Mouse (Mus musculus): Measurements from ENCODE around the gene Rbm5.

Gene Rbm5

DNA sequence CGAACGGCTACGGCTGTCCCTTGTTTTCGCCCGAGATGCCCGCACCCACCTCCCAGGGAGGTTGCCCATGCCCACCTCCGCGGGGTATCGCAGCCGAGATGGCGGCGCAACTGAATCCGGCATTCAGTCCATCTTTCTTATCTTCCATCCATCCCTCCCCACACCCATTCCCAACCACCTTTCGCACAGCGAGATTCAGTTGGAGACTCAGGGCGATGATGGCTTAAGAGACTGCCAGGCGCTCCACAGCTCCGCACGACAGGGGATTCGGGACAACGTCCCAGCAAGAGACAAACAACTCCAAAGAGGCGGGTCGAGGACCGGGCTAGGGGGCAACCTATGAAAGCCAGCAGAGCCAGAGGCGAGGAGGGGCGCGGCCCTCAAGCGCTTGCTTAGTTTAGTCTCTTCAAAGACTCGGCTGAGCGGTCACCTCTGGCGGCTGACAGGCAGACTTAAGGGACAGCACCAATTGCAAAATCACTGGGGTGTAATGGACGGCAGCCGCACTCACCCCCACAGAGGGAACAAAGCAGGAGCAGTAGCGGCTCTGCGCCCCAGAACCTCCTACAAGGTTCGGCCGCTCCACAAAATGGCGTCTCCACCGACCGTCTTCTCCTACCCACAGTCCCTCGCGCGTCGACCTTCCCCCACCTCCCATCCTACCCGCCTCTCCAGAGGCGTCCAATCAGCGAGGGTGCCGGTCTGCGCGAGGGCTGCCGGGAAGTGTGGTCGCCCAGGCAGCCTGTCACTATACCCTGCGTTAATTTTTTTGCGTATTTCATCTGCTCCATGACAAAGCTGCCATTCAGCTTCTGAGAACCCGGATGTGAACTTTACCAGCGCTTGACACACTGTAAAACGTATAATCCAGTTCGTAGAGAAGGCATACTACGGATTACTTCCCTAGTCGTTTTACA is at the start of gene Rbm5:
Gene Rbm5, minus strand, starts transcription at position 623 of the 917 bp plus-strand sequence.
- DNase-seq, result peak; percentile 95

DNA sequence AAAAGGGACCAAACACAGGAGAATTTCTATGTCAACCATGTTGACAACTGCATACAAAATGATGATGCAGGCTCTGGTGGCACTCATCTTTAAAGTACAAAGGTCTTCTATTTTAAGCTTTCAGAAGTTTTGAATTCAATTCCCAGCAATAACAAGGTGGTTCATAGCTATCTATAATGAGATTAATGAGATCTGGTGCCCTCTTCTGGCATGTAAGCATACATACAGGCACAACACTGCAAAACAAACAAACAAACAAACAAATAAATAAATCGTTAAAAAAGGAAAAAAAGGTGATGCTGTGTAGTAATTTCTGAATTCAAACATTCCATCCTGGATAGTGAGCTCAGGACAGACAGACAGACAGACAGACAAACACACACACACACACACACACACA is 41.3 kb upstream of the Rbm5 start:
- no peak for DNase-seq

DNA sequence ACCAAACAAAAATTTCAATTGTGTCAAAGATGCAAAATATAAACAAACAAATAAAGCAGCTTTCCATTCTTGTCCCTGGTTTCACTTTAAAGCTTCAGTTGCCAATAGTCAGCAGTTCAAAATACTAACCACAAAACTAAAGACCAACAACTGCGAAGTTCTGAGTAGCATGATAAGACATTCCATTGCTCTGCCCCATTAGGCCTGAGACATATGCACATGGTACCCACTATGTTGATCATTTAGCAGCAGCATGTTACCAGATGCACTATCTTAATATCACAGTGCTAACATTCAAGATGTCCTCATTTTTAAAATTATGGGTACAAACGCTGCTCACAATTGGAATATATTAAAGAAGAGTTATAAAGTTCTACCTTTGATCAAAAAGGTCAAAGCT is 40.2 kb upstream of the Rbm5 start:
- DNase-seq, result no peak

DNA sequence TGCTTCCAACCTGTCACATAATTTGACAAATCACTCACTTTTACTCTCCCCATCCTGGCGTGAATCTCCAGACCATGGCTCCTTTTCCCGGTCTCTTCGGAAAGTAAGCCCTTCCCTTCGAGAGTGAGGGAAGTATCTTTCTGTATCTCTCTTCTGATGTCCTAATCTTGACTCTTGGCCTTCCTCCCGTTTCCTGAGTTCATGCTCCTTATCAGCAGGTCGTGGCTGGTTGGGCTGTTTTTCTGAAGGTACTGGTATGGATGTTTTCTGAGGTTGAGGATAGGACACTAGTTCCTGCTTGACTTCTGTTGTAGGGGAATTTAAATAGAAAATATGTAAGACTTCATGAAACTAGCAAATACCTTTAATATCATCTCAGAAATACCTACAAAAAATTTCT is 20.9 kb upstream of the Rbm5 start:
- DNase-seq, result no peak

DNA sequence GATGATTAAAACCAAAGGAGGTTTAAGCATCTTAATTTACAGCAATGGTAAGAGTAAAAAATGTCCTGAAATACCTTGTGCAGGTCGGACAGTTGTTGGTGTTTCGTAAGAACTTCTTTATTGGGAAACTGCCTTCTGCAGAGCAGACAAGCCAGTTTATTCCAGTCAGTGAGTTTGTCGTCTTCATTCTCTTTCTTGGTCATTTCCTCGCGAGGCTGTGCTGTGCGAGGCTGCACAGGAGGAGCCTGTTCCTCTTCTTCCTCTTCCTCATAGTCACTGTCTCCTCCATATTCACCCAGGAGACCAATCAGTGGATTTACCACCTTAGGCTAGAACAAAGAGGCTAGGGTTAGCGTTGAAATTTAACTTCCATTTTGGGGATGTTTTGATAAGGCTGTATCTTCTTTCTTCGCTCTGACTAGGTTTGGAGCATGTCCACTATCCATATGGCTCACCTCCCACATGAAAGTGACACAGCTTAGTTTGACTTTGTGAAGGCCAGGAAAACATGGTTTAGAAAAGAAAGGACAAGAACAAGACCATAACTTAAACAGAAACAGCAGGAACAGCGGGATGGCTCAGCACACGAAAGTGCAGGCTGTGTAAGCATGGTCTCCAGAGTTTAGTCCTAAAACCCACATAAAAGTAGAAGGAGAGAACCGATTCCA is 11.9 kb upstream of the Rbm5 start:
- DNase-seq, result no peak

DNA sequence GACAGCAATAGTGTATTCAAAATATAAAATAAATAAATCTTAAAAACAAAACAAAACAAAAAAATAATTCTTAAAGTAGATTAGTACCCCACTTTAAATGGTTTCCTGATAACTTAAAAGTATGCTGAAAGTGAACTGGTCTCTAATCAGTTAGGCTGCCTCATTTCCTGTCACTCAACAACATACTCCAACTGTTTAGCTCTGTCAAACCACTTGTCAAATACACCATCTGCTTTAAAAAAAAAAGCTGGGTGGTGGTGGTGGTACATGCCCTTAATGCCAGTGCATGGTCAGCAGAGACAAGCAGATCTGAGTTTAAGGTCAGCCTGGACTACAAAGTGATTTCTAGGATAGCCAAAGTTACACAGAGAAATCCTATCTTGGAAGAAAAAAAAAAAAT is 6.0 kb upstream of the Rbm5 start:
- no peak for DNase-seq

DNA sequence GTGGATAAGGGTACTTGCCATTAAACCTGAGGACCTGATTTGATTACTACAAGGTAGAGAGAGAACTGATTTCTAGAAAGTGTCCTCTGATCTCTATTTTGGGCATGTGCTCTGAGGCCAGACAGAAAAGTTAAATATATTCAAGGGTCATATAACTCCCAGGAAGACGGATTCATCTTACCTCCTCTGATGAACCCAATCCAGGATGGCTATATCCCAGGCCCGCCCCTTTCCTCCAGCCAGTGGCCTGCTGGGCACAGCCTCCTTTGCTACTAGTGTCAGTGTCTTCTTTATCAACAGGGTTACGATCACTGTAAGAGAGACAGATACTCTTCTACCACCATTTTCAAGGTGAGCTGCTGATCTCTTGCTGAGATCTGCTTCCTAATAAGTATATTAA is 3.6 kb upstream of the Rbm5 start:
- no peak for DNase-seq

- no peak for DNase-seq
These were observed 986 bp upstream of the Rbm5 start for GRCm38 (mm10) chr9:107771782-107772181.

DNA sequence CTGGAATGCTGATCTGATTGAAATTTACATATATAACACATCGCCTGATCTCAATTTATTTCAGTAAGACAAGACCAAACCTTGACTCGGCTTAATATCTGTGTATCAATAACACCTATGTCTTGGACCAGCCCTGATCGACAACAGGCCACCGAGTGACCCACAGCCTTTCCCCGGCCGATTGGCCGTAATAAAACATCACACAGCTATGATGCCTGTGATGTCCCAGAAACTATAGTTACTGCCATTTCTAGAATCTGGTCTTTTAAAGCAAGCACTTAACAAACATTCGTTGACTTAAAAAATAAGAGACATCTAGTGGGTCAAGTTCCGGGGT is 791 bp downstream of the Rbm5 start:
- no peak for DNase-seq

GRCm38 (mm10) chr9:107769445-107770000 is 1.3 kb downstream of the Rbm5 start:
- DNase-seq, result no peak

DNA sequence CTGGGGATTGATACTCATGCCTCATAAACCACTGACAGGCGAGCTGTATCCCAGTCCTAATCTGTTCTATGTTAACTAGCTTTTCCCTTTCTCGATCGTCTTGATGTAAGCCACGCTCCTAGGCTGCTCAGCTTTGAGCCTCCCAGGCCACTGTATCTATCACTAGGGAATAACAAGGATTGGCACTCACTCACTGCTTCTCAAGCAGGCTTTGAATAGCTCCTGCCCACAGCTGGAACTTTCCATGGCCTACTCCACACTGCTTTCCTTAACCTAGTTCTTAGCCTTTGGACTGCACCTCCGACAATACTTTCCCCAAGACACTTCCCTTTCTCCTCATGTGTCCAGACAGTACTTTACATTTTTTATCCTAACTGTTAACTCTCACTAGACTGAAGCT is 1.9 kb downstream of the Rbm5 start:
- no peak for DNase-seq

GRCm38 (mm10) chr9:107759593-107759992 is 11.2 kb downstream of the Rbm5 start:
- DNase-seq, result no peak

DNA sequence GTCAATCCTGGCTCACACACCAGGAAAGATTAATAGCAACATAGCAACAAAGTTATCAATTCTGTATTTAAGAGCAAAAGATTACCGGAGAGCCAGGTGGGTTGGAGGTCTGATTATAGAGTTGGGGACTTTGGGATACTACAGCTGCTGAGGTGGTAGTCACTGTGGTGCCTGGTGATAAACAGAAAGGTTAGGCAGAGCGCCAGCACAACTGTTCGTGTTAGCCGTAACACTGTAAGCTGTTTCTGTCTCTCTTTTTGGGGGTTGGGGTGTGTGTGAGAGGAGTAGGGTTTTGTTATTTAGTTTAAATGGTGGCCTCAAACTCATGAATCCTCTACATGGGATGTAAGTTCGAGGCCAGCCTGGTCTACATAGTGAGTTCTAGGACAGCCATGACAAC is 20.4 kb downstream of the Rbm5 start:
- no peak for DNase-seq

GRCm38 (mm10) chr9:107748063-107748462 is 22.7 kb downstream of the Rbm5 start:
- no peak for DNase-seq

GRCm38 (mm10) chr9:107747310-107747709 is 23.5 kb downstream of the Rbm5 start:
- no peak for DNase-seq

DNA sequence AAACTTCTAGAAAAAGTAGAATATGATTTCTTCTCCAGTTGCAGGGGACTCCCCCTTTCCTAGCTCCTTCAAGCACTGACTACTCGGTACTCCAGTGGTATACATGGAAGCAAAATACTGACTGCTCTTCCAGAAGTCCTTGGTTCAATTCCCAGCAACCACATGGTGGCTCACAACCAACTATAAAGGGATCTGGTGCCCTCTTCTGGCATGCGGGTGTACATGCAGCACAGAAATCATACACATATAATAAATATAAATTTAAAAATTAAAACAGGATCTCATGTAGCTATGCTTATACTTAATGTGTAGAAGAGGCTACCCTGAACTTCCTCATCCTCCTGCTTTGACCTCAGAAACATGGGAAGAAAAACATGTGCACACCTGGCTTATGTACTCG is 24.1 kb downstream of the Rbm5 start:
- no peak for DNase-seq

DNA sequence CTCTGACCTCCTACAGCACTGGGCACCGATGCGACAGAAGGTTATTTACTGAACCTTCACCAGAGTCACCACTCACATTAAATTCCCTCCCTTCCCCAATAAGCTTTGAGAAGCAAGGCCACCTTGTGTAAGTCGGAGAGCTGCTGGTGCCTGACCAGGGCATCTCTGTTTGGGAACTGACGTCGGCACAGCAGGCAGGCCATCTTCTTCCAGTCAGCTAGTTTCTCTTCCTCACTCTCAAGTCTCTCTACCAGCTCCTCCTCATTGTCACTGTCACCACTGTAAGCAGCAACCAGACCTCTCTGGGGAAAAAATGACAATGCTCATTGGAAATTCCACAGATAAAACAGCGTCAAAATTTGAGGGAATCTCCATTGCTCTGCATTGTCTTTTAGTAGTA is 26.7 kb downstream of the Rbm5 start:
- no peak for DNase-seq

DNA sequence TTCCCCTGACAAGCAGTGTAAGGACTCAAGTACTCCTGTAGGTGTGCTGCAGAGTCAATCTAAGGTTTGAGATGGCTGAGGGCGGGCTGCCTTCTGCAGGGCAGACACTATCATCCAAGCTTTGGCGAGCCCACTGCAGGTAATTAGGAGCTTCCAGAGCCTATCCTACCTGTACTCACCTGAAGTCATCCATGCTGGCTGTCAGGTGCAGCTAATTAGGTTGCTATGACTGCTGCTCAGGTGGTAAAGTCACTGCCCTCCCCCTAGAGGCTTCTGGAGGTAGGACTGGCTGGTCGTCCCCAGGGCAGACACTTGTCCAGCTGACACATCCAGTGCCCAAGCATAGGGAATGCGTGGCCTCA is 32.0 kb downstream of the Rbm5 start:
- DNase-seq, result peak; percentile 51

- DNase-seq, result peak; percentile 76
These were observed 32.6 kb downstream of the Rbm5 start for GRCm38 (mm10) chr9:107738020-107738840.

GRCm38 (mm10) chr9:107736185-107736485 is 34.7 kb downstream of the Rbm5 start:
- peak; percentile 47 for DNase-seq

- peak; percentile 42 for DNase-seq
These were observed 35.2 kb downstream of the Rbm5 start for GRCm38 (mm10) chr9:107735356-107736184.

- no peak for DNase-seq
These were observed 36.2 kb downstream of the Rbm5 start for GRCm38 (mm10) chr9:107734567-107734971.

- DNase-seq, result no peak
These were observed 41.1 kb downstream of the Rbm5 start for GRCm38 (mm10) chr9:107729709-107730108.

All from cerebellum, adult 11-12 months (tissue).